Mouse (Mus musculus) liver, postnatal 0 days (tissue): ENCODE results near the gene Hivep3.

Experiments used
- CTCF ChIP-seq: sonication (generic); IDR thresholded peaks from 2 replicates; pipeline ENCODE4 v1.5.1; 2016; ENCODE audit warnings: antibody characterized with exemption, low read depth
- EP300 ChIP-seq: IDR thresholded peaks from 2 replicates; pipeline ENCODE4 v1.6.1; 2016; ENCODE audit warnings: antibody characterized with exemption, low read depth, mild to moderate bottlenecking

DNA sequence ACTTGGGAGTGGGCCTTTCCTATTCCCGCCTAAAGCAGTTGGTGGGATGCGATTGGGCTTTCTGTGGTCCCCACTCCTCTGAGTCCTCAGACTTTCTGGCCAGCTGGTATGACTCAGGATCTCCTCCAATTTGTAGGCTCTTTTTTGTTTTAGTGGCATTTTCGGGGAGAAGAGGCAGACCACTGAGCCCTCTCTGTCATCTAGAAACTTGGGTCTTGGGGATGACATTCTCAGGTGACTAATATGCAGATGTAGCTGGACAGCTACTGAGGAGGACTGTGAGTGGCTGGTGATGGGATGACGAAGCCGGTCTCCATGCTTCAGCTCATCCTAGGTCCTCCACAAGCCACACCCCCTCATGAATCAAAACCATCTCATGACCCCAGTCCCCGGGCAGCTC lies 328.6 kb downstream of the Hivep3 start:
- TF ChIP-seq CTCF (no peak), EP300 (no peak)
